Mouse (Mus musculus): ENCODE data around the gene Cdk17. TPM values are rescaled to one million over a fixed set of nuclear protein-coding genes. Genes with fewer than 3 reads are reported as not detected.

The Cdk17 gene
- polyA plus RNA-seq, 1 experiment from 2014 or later, result 39.7 TPM

GRCm38 (mm10) chr10:93131865-93132566 is 28.7 kb upstream of the Cdk17 start:
- no peaks in the 10 kb centered on the region for H3K9me3 ChIP-seq (ENCODE audit: control insufficient read depth, low read length)
- DNase-seq (ENCODE audit: low spot score) (no peak), ATAC-seq (ENCODE audit: insufficient read depth, low FRiP score, low TSS enrichment) (no peak)
- no peak overlapping the region for H3K9ac ChIP-seq (ENCODE audit: low read length)
- H3K36me3 ChIP-seq (ENCODE audit: control insufficient read depth, insufficient read depth, low read length), result no peaks in the 10 kb centered on the region
- no peak overlapping the region for H3K4me2 ChIP-seq (ENCODE audit: low read depth)
- no peak overlapping the region for H3K4me3 ChIP-seq (ENCODE audit: low read depth, low read length)
- H3K27ac ChIP-seq (ENCODE audit: low read depth, low read length), result no peak overlapping the region
- no peaks in the 10 kb centered on the region for H3K27me3 ChIP-seq (ENCODE audit: control insufficient read depth, insufficient read depth, low read length)
- WGBS, result 90% methylated on average over 9 of the region's 9 CpGs
- no peaks in the 10 kb centered on the region for H3K4me1 ChIP-seq (ENCODE audit: control insufficient read depth, insufficient read depth, low read length)

GRCm38 (mm10) chr10:93138730-93139129 is 21.9 kb upstream of the Cdk17 start:
- no peak overlapping the region for H3K4me2 ChIP-seq (ENCODE audit: low read depth)
- WGBS, result 90% methylated on average over 3 of the region's 3 CpGs
- H3K27ac ChIP-seq (ENCODE audit: low read depth, low read length), result no peak overlapping the region
- no peak overlapping the region for H3K4me3 ChIP-seq (ENCODE audit: low read depth, low read length)
- H3K9ac ChIP-seq (ENCODE audit: low read length), result no peak overlapping the region
- no peaks in the 10 kb centered on the region for H3K9me3 ChIP-seq (ENCODE audit: control insufficient read depth, low read length)
- no peaks in the 10 kb centered on the region for H3K27me3 ChIP-seq (ENCODE audit: control insufficient read depth, insufficient read depth, low read length)
- no peak for ATAC-seq (ENCODE audit: insufficient read depth, low FRiP score, low TSS enrichment)
- H3K4me1 ChIP-seq (ENCODE audit: control insufficient read depth, insufficient read depth, low read length), result no peaks in the 10 kb centered on the region
- DNase-seq (ENCODE audit: low spot score), result no peak
- H3K36me3 ChIP-seq (ENCODE audit: control insufficient read depth, insufficient read depth, low read length), result no peaks in the 10 kb centered on the region

- no peaks in the 10 kb centered on the region for H3K27me3 ChIP-seq (ENCODE audit: control insufficient read depth, insufficient read depth, low read length)
- no peak overlapping the region for H3K27ac ChIP-seq (ENCODE audit: low read depth, low read length)
- H3K4me1 ChIP-seq (ENCODE audit: control insufficient read depth, insufficient read depth, low read length), result no peaks in the 10 kb centered on the region
- no peak for ATAC-seq (ENCODE audit: insufficient read depth, low FRiP score, low TSS enrichment)
- 54% methylated on average over 4 of the region's 4 CpGs for WGBS
- no peak overlapping the region for H3K4me3 ChIP-seq (ENCODE audit: low read depth, low read length)
- H3K9ac ChIP-seq (ENCODE audit: low read length), result no peak overlapping the region
- no peaks in the 10 kb centered on the region for H3K9me3 ChIP-seq (ENCODE audit: control insufficient read depth, low read length)
- no peak overlapping the region for H3K4me2 ChIP-seq (ENCODE audit: low read depth)
- no peak for DNase-seq (ENCODE audit: low spot score)
- no peaks in the 10 kb centered on the region for H3K36me3 ChIP-seq (ENCODE audit: control insufficient read depth, insufficient read depth, low read length)
Observed at GRCm38 (mm10) chr10:93140778-93141177, 19.9 kb upstream of the Cdk17 start.

GRCm38 (mm10) chr10:93142600-93143284 is 17.9 kb upstream of the Cdk17 start:
- H3K27me3 ChIP-seq (ENCODE audit: control insufficient read depth, insufficient read depth, low read length), result no peaks in the 10 kb centered on the region
- no peaks in the 10 kb centered on the region for H3K9me3 ChIP-seq (ENCODE audit: control insufficient read depth, low read length)
- no peak overlapping the region for H3K4me3 ChIP-seq (ENCODE audit: low read depth, low read length)
- H3K27ac ChIP-seq (ENCODE audit: low read depth, low read length), result no peak overlapping the region
- H3K4me1 ChIP-seq (ENCODE audit: control insufficient read depth, insufficient read depth, low read length), result no peaks in the 10 kb centered on the region
- H3K36me3 ChIP-seq (ENCODE audit: control insufficient read depth, insufficient read depth, low read length), result no peaks in the 10 kb centered on the region
- DNase-seq (ENCODE audit: low spot score), result no peak
- ATAC-seq (ENCODE audit: insufficient read depth, low FRiP score, low TSS enrichment), result no peak
- 66% methylated on average over 8 of the region's 8 CpGs for WGBS
- H3K4me2 ChIP-seq (ENCODE audit: low read depth), result no peak overlapping the region
- no peak overlapping the region for H3K9ac ChIP-seq (ENCODE audit: low read length)

GRCm38 (mm10) chr10:93143285-93143985 is 17.2 kb upstream of the Cdk17 start:
- H3K4me2 ChIP-seq (ENCODE audit: low read depth), result no peak overlapping the region

GRCm38 (mm10) chr10:93143986-93144314 is 16.7 kb upstream of the Cdk17 start:
- no peaks in the 10 kb centered on the region for H3K27me3 ChIP-seq (ENCODE audit: control insufficient read depth, insufficient read depth, low read length)
- DNase-seq (ENCODE audit: low spot score) (no peak), ATAC-seq (ENCODE audit: insufficient read depth, low FRiP score, low TSS enrichment) (no peak)
- H3K9me3 ChIP-seq (ENCODE audit: control insufficient read depth, low read length), result no peaks in the 10 kb centered on the region
- no peak overlapping the region for H3K9ac ChIP-seq (ENCODE audit: low read length)
- no peaks in the 10 kb centered on the region for H3K36me3 ChIP-seq (ENCODE audit: control insufficient read depth, insufficient read depth, low read length)
- H3K4me3 ChIP-seq (ENCODE audit: low read depth, low read length), result no peak overlapping the region
- WGBS, result 87% methylated on average over 6 of the region's 6 CpGs
- no peak overlapping the region for H3K27ac ChIP-seq (ENCODE audit: low read depth, low read length)
- no peak overlapping the region for H3K4me2 ChIP-seq (ENCODE audit: low read depth)
- no peaks in the 10 kb centered on the region for H3K4me1 ChIP-seq (ENCODE audit: control insufficient read depth, insufficient read depth, low read length)

More at GRCm38 (mm10) chr10:93143285-93143985, 17.2 kb upstream of the Cdk17 start:
- no peaks in the 10 kb centered on the region for H3K4me1 ChIP-seq (ENCODE audit: control insufficient read depth, insufficient read depth, low read length)
- DNase-seq (ENCODE audit: low spot score), result no peak
- H3K4me3 ChIP-seq (ENCODE audit: low read depth, low read length), result no peak overlapping the region
- no peaks in the 10 kb centered on the region for H3K36me3 ChIP-seq (ENCODE audit: control insufficient read depth, insufficient read depth, low read length)
- no peak overlapping the region for H3K9ac ChIP-seq (ENCODE audit: low read length)
- WGBS, result 70% methylated on average over 18 of the region's 18 CpGs
- no peak for ATAC-seq (ENCODE audit: insufficient read depth, low FRiP score, low TSS enrichment)
- no peaks in the 10 kb centered on the region for H3K27me3 ChIP-seq (ENCODE audit: control insufficient read depth, insufficient read depth, low read length)
- no peak overlapping the region for H3K27ac ChIP-seq (ENCODE audit: low read depth, low read length)
- H3K9me3 ChIP-seq (ENCODE audit: control insufficient read depth, low read length), result no peaks in the 10 kb centered on the region

- Histone ChIP-seq H3K4me2 (ENCODE audit: low read depth) (no peak overlapping the region), H3K27me3 (ENCODE audit: control insufficient read depth, insufficient read depth, low read length) (no peaks in the 10 kb centered on the region), H3K27ac (ENCODE audit: low read depth, low read length) (no peak overlapping the region), H3K36me3 (ENCODE audit: control insufficient read depth, insufficient read depth, low read length) (no peaks in the 10 kb centered on the region), H3K4me3 (ENCODE audit: low read depth, low read length) (no peak overlapping the region), H3K4me1 (ENCODE audit: control insufficient read depth, insufficient read depth, low read length) (no peaks in the 10 kb centered on the region), H3K9ac (ENCODE audit: low read length) (no peak overlapping the region), H3K9me3 (ENCODE audit: control insufficient read depth, low read length) (no peaks in the 10 kb centered on the region)
- no peak for DNase-seq (ENCODE audit: low spot score)
- ATAC-seq (ENCODE audit: insufficient read depth, low FRiP score, low TSS enrichment), result no peak
- 91% methylated on average over 1 of the region's 1 CpGs for WGBS
Observed at GRCm38 (mm10) chr10:93144579-93144978, 16.1 kb upstream of the Cdk17 start.

- Histone ChIP-seq H3K9me3 (ENCODE audit: control insufficient read depth, low read length) (no peaks in the 10 kb centered on the region), H3K36me3 (ENCODE audit: control insufficient read depth, insufficient read depth, low read length) (no peaks in the 10 kb centered on the region), H3K4me3 (ENCODE audit: low read depth, low read length) (no peak overlapping the region), H3K9ac (ENCODE audit: low read length) (no peak overlapping the region), H3K4me1 (ENCODE audit: control insufficient read depth, insufficient read depth, low read length) (no peaks in the 10 kb centered on the region), H3K4me2 (ENCODE audit: low read depth) (no peak overlapping the region), H3K27me3 (ENCODE audit: control insufficient read depth, insufficient read depth, low read length) (no peaks in the 10 kb centered on the region), H3K27ac (ENCODE audit: low read depth, low read length) (no peak overlapping the region)
- ATAC-seq (ENCODE audit: insufficient read depth, low FRiP score, low TSS enrichment) (no peak), DNase-seq (ENCODE audit: low spot score) (no peak)
- WGBS, result 82% methylated on average over 10 of the region's 10 CpGs
Observed at GRCm38 (mm10) chr10:93145088-93145487, 15.6 kb upstream of the Cdk17 start.
